Mouse (Mus musculus): ENCODE measurements around the gene Ssbp3. TPM values are rescaled to one million over a fixed set of nuclear protein-coding genes. Genes with fewer than 3 reads are reported as not detected.

The Ssbp3 gene
- total RNA-seq, 2 experiments from 2014 or later: 23.4 to 27.9 TPM

DNA sequence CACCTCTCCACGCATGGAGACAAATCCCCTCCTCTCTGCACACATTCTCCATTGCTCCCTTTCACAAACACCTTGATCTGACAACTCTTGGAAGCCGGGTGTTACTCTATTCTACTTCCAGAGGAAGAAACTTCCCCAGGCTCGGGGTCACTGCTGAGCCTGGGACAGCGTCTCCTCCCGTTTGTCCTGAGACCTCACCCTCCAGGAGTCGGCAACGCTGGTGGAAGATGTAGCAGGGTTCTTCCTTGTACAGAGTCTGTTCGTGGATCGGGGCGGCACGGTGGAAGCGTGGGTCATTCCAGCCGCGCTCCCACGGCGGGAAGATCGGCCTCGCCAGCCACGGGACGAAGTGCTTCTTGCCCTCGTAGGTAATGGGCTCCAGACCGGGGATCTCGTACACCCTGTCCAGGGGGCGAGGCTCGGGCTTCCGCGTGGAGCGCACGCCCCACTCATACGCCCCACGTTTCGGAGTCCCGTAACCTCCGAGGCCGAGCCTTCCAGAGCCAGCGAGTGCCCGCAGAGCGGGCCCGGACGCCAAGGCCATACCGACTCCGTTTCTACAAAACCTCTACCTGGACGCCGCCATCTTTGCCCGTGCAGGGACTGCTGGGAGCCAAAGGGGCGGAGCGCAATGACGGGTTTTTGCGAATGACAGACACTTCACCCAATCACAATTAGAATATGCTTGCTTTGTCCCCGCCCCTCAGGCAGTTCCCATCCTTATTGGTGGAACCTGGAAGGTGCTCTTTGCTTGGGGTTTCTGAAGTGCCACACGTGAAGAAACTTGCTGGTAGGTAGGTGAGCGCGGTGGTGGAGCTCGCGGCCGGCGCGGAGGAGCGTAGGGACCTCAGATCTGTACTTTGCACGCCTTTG lies 156.0 kb downstream of the Ssbp3 start, which contains the start of the genes Mrpl37 and Cyb5rl:
Gene Mrpl37 (minus strand): TSS at position 617 of the 873 bp plus-strand sequence.
Gene Cyb5rl (plus strand): TSS at position 737 of the 873 bp plus-strand sequence.
- peak; percentile 90 for DNase-seq
- intact Hi-C loops (cut with DNase I; ENCODE audit: low total_unique reads): no loop called here

DNA sequence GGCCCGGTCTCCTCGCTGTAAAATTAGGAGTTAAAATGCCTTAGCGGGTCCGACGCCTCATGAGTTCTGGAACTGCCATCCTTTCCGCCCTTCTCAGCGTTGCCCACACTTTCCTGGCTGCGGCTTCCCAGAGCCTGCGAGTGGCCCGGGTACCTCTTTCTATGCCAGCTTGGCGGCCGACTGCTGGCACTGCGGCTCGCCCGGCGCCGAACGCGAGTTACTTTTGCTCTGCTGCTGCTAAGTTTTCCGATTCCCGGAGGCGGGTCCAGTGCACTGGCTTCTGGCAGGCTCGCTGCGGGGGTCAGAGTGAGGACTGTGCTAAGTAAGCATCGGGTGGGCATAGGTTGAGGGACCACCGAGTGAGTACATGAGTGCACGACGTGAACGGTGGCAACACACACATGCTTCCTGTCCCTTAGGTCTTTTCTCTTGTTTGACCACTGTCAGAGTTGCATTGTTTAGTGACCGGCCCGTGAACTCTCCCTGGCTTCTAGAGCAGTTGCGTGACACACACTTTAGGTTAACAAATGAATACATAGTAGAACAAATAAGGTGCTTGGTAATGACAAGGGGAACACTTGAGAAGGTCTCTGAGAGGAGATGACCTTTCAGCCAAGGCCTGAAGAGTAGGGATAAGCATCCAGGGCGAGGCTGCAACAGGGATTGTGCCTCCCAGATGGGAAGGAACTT lies 156.8 kb downstream of the Ssbp3 start:
- intact Hi-C loops (cut with DNase I; ENCODE audit: low total_unique reads): no loop called here
- peak; percentile 52 for DNase-seq

DNA sequence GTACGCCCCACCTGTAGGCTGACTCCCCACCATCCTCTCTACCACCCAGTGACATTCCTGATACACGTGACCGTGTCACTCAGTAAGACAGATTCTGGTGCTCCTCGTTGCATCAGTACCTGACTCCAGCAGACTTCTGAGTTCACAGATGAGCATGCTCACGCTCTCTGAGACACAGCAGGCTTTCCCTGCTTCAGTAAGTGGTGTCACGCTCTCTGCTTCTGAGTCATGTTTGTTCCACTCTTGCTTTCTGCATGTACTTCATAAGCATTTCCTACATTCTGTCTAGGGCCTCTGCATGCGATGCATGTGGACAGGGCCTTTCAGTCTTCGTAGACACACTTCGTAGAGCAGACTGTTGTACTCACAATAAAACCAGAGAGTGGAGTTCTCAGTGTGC lies 161.8 kb downstream of the Ssbp3 start:
- no peak for DNase-seq
- intact Hi-C loops (cut with DNase I; ENCODE audit: low total_unique reads): no loop called here

DNA sequence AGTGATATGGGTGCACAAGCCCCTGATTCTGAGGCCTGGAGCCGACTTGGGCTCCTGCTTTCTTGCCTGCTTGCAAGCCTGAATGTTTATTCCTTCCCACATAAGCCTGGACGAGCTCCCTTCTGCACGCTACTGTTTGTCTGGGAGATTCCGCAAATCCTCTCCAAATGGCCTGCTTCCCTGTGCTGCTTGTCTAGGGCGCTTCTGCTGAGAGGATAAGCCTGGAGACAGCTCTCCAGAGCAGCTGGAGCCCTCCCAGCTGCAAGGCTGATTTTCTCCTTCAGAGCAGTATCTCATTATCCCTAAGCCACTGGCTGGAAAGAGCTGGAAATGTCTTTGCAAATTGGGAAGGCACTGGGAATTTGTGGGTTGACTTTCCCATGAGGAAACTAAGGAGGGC lies 165.0 kb downstream of the Ssbp3 start:
- intact Hi-C loops (cut with DNase I; ENCODE audit: low total_unique reads): no loop called here
- DNase-seq: peak; percentile 30

DNA sequence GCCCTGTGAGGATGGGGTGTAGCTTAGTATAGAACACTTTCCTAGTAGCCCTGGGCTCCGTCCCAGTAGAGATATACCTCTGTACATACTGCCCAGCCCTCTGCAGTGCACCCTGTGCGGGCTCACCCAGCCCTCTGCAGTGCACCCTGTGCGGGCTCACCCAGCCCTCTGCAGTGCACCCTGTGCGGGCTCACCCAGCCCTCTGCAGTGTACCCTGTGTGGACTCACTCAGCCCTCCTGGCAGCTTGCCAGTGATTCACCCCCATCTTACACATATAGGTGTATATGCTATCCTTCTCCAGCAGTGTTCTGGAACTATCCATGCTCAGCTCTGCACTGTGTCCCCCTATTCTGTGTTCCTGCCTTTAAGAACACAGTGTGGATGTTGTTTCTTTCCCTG lies 168.4 kb downstream of the Ssbp3 start:
- DNase-seq: no peak
- intact Hi-C loops (cut with DNase I; ENCODE audit: low total_unique reads): no loop called here

DNA sequence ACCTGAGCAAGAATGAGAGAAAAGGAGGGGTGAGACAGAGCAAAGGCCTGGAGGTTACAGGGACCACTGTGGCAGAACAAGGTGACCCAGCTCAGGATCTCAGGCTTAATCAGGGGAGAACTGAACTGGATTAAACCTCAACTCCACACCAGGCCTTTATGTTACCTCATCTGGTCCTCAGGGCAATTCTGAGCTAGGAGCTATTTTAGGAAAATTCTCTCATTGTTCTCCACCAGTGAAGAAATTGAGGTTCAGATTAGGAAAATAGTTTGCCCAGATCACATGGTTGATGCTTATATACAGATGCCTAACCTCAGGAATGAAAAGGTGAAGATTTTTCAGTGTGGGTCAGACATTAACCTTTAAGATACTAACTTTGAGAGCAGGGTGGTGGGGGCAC lies 169.2 kb downstream of the Ssbp3 start:
- intact Hi-C loops (cut with DNase I; ENCODE audit: low total_unique reads): loop anchor here (10.0 kb wide), 1 partner anchor 245 kb away; no protein-coding TSS in a partner anchor
- no peak for DNase-seq

DNA sequence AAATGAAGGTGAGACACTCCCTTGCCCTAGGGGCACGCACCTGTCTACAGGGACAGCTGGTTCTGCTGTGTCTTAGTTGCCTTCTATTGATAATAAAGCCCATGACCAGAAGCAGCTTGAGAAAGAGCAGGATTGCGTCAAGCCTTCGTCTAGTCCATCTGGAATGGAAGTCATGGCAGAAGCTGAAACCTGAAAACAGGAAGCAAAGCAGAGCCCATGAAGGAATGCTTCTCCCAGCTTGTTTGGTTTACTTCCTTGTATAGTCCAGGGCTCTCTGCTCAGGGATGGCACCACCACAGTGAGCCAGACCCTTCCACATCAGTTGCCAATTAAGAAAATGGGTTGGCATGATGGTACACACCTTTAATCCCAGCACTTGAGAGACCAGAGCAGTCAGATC lies 171.7 kb downstream of the Ssbp3 start:
- intact Hi-C loops (cut with DNase I; ENCODE audit: low total_unique reads): loop anchor here (10.0 kb wide), 1 partner anchor 247 kb away; no protein-coding TSS in a partner anchor

DNA sequence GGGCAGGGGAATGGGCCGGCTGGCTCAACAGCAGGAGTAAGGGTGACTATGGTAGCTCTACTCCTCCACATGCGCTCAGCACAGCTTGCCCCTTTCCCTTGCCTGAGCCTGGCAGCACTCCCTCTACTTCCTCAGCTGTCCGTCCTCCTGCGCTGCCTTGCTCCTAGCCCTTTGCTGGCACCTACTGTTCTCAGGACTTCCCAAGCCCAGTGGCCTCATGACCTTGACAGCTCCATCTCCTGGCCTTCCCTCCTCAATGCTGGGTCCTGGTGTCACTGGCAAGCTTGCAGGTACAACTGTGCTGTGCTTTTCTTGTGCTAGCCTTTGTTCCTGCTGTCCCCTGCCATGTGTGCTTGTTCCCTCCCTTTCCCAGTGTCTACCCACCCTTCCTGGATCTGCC lies 172.6 kb downstream of the Ssbp3 start:
- intact Hi-C loops (cut with DNase I; ENCODE audit: low total_unique reads): loop anchor here (10.0 kb wide), 1 partner anchor 248 kb away; no protein-coding TSS in a partner anchor

More for the DNA sequence above, 171.7 kb downstream of the Ssbp3 start:
- DNase-seq: no peak

DNA sequence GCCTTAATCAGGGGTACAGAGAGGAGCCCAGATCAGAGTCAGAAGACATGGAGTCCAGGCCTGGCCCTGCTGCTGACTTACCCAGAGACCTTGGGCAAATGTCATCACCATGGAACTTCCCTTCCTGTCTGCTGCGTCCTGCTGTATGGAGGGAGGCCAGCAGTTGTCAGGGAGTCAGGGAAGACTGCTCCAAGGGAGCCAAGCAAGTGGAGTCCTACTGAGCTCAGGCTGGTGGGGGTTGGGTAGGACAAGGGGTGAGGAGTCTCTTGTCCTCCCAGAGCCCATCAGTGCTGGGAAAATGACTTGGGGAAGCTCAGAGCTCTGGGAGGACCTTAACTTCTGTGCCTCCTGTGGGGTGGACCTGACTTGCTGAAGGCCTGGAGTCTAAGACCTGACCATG lies 173.8 kb downstream of the Ssbp3 start:
- no peak for DNase-seq

More for the DNA sequence above, 172.6 kb downstream of the Ssbp3 start:
- no peak for DNase-seq

DNA sequence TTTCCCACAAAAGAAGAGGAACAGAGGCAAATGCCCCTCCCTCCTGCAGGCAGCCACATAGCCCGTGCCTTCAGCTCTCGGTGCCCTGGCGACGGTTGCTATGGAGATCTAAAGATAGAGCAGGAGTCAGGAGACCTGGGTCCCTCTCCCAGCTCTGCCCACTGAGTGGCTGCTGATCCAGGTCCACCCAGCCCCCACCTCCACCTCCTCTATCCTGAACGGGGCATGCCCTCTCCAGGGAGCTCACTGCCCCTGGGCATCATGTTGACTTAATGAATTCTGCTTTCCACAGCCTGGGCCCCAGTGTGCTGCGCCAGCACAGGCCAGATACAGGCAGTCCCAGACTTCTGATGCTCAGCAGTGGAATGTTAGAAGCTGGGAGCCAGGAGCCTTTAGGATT lies 174.4 kb downstream of the Ssbp3 start:
- intact Hi-C loops (cut with DNase I; ENCODE audit: low total_unique reads): loop anchor here (10.0 kb wide), 1 partner anchor 250 kb away; no protein-coding TSS in a partner anchor
- no peak for DNase-seq

More for the DNA sequence above, 173.8 kb downstream of the Ssbp3 start:
- intact Hi-C loops (cut with DNase I; ENCODE audit: low total_unique reads): loop anchor here (10.0 kb wide), 1 partner anchor 250 kb away; no protein-coding TSS in a partner anchor

DNA sequence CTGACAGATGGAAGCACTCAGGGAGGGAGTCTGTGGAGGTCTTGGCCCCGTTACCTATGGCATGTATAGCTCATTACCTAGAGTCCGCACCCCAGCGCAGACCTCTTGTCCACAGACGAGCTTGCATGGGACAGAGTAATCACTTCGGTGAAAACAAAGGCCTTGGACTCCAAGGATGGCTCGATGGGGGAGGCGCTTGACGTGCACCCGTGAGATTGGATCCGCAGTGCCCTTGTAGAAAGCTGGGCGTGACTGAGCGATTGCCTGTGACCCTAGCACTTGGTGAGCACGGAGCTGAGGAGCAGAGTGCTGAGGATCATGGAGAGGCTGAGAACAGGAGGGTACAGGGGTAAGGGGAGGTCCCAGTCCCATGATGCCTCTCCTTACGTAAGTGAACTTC lies 181.2 kb downstream of the Ssbp3 start:
- intact Hi-C loops (cut with DNase I; ENCODE audit: low total_unique reads): no loop called here
- DNase-seq: no peak

DNA sequence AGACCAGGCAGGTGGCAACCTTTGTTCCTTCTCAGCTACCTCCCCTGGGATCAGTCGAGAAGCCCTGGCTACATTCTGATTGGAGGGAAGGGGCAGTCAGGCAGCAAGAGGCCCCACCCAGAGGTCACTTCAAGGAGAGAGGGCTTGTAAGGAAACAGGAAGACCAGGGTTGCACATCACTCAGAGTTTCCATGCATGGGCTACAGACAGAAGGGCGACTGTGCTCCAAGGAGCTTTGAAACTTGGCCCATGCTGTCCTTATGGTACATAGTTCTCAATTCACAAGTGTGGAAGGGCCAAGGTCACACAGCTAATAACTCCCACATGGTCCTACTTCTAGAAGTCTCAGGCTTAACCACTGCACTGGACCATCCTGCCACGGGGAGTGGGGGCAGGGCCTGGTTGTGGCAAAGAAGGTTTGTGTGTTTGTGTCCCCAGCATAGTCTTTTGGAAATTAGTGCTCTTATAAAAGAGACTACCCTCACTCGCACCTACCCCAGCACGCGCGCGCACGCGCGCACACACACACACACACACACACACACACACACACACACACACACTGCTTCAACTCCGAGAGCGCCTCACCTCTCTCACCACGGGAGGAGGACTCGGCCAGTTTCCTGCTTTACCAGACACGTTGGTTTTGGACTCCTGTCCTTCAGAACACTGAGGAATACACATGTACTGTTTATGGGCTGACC lies 184.1 kb downstream of the Ssbp3 start:
- DNase-seq: no peak
- intact Hi-C loops (cut with DNase I; ENCODE audit: low total_unique reads): no loop called here

DNA sequence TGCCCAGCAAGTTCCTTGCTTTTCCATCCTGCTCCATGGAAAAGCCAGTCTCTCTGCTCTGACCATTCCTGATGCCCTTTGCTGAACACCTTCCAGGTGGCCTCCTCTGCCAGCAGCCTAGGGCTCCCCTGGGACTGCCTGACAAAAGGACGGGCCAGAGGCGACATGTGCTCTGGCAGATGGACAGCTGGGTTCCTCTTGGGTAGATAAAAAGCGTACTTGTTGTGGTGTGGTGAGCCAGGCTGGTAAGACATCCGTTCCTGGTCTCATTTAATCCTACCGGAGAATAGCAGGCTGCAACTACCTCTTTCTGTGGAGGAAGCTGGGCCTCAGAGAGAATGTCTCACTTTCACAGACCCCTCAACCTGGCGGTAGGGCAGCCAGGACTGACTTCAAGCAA lies 185.5 kb downstream of the Ssbp3 start:
- no peak for DNase-seq
- intact Hi-C loops (cut with DNase I; ENCODE audit: low total_unique reads): no loop called here

DNA sequence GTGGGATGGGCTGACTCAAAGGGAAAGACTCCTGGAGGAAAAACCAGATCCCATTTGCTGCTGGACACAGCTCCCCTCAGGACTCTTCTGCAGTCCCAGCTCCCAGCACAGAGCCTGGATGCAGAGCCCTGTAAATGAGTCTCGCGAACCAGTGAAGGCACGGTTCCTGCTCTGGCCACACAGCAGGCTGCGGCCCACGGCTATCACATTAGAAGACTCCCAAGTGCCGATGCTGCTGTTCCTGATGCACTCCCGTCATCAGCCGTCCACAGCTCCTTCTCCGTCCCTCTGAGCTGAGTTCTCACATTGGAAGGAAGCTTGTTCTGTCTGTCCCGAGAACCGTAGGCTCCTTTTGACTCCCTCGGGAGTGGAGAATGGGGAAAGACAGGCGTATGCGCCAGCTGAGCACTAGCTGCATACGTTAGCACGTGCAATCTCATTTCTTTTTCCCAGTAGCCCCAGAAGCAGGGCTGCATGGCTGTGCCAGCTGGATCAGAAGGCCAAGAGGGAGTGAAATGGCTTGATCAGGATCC lies 186.4 kb downstream of the Ssbp3 start, which contains the start of gene Cdcp2:
Gene Cdcp2 (plus strand): TSS at position 51 of the 533 bp plus-strand sequence.
- DNase-seq: no peak

DNA sequence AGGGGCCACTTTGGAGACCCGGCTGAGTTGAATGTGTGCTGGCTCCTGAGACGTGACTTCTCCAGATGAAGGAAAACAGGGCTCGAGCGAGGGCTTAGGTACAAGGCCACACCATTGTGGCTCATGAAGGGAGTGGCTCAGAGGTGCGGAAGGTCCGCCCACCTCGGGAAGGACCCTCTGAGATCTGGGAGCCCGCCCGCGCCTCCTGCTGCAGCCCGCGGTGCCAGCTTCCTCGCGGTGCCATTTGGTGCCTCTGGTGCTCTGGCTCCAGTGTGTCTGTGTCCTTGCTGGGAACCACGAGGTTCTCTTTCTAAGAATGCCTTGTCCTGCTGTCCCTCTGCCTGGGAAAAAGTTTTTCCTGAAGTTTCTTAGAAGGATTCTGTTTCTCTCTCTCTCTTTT lies 187.4 kb downstream of the Ssbp3 start:
- intact Hi-C loops (cut with DNase I; ENCODE audit: low total_unique reads): no loop called here
- DNase-seq: no peak

More for the DNA sequence above, 186.4 kb downstream of the Ssbp3 start, which contains the start of gene Cdcp2:
- intact Hi-C loops (cut with DNase I; ENCODE audit: low total_unique reads): no loop called here

DNA sequence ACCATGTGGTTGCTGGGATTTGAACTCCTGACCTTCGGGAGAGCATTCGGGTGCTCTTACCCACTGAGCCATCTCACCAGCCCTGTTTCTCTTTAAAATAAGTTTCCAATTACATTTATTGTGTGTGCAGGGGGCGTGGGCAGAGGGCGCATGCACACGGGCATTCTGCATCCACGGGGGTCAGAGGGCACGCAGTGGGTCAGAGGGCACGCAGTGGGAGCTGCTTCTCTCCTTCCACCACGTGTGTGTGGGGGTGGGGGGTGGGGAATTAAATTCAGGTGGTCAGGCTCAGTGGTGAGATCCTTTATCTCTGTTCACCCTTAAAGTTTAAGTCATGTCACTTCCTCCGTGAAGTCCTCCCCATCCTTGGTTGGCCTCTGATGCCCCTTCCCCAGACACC lies 187.9 kb downstream of the Ssbp3 start:
- intact Hi-C loops (cut with DNase I; ENCODE audit: low total_unique reads): no loop called here
- no peak for DNase-seq

DNA sequence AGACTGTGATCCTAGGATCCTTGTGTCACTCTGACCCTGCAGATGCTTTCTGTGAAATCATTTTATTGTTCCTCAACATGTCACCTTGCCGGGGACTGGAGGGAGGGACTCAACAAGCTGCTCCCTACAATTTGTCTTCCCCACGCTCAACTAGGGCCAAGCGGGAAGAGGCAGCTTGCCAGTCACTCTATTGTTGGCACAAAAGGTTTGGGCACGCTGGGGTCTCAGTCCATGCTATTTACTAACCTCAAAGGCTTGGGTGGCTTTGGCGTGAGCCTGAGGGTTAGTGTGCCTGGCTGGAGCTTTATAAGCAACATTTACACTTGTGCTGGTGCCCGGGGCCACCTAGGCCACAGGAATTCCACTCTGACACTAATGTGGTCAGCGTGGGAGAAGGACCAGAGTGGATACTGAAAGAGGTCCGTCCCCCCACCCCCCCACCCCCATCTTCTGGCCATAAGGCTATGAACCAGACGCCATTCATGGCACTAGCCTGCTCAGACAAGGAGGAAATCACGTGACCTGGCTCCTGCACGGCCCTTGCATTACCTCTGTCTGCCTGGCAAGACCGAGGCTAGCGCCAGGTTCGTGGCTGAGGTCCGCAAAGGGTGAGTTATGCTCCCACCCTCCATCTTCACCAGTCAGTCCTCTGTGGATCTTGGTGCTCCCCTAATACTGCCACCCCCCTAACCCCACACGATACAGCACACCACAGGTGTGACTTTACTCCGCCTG lies 188.5 kb downstream of the Ssbp3 start:
- DNase-seq: no peak
- intact Hi-C loops (cut with DNase I; ENCODE audit: low total_unique reads): no loop called here
